Mouse (Mus musculus) hindbrain, postnatal 0 days (tissue): ENCODE measurements around the gene Itm2b. TPM values are rescaled to one million over a fixed set of nuclear protein-coding genes. Genes with fewer than 3 reads are reported as not detected.

Source experiments
- ATAC-seq: fragments of 200-750 bp; cut with Nextera tagmentation; 2 replicates; pipeline ENCODE4 v1.8.0; 2017; ENCODE audit warnings: mild to moderate bottlenecking, moderate TSS enrichment, moderate library complexity
- DNase-seq: peaks from one replicate; pipeline ENCODE4 v3.0.0-alpha.2; 2015; ENCODE audit warnings: low spot score
- H3K27ac ChIP-seq: fragments of 300-500 bp; sonication (generic); 2 replicates; pipeline ENCODE4 v1.5.1; 2014; ENCODE audit warnings: mild to moderate bottlenecking
- H3K27me3 ChIP-seq: fragments of 300-500 bp; sonication (generic); 2 replicates; pipeline ENCODE4 v1.6.1; 2014; ENCODE audit warnings: low read length, mixed read lengths; ENCODE audit not compliant: insufficient read depth
- H3K36me3 ChIP-seq: fragments of 300-500 bp; sonication (generic); 2 replicates; pipeline ENCODE4 v1.6.1; 2014; ENCODE audit warnings: low read length, mixed read lengths; ENCODE audit not compliant: insufficient read depth
- H3K4me1 ChIP-seq: fragments of 300-500 bp; sonication (generic); 2 replicates; pipeline ENCODE4 v1.6.1; 2014; ENCODE audit warnings: antibody characterized with exemption, low read length, mixed read lengths; ENCODE audit not compliant: insufficient read depth
- H3K4me2 ChIP-seq: fragments of 300-500 bp; sonication (generic); 2 replicates; pipeline ENCODE4 v1.6.1; 2014; ENCODE audit warnings: low read depth, mild to moderate bottlenecking, low read length, moderate library complexity, mixed read lengths
- H3K4me3 ChIP-seq: fragments of 300-500 bp; sonication (generic); 2 replicates; pipeline ENCODE4 v1.5.1; 2014; ENCODE audit warnings: low read length
- H3K9ac ChIP-seq: fragments of 300-500 bp; sonication (generic); replicated peaks from 2 replicates; pipeline ENCODE4 v1.6.1; 2014; ENCODE audit warnings: mild to moderate bottlenecking, low read length, moderate library complexity, mixed read lengths
- H3K9me3 ChIP-seq: fragments of 300-500 bp; sonication (generic); 2 replicates; pipeline ENCODE4 v1.6.1; 2016; ENCODE audit warnings: low read length, mixed read lengths
- CTCF ChIP-seq: IDR thresholded peaks from 2 replicates; pipeline ENCODE4 v1.5.1; 2016; ENCODE audit warnings: antibody characterized with exemption, control low read depth, low read depth
- WGBS: fragments of 180-500 bp; shearing (Covaris S2); extraction: QIAGEN DNeasy Blood & Tissue Kit; methylation state at CpG from one replicate; pipeline ENCODE4 v1.1.7; 2014; 5-methylcytosine and 5-hydroxymethylcytosine counted together
- polyA plus RNA-seq: library from polyadenylated mRNA; unstranded; fragments of >200 nt; fragmentation: Nextera tagmentation; extraction: Ambion mirVana; gene quantifications from 2 replicates; pipeline ENCODE4 v1.2.1, GENCODE M21; 2015
- total RNA-seq: library from RNA; depleted of rRNA; stranded (reverse); fragments of >200 nt; gene quantifications from 2 replicates; pipeline ENCODE4 v1.2.3, GENCODE M21; 2014

Gene Itm2b
- total and polyA plus RNA-seq, 2 experiments from 2014 or later = 446 to 1,059 TPM

DNA sequence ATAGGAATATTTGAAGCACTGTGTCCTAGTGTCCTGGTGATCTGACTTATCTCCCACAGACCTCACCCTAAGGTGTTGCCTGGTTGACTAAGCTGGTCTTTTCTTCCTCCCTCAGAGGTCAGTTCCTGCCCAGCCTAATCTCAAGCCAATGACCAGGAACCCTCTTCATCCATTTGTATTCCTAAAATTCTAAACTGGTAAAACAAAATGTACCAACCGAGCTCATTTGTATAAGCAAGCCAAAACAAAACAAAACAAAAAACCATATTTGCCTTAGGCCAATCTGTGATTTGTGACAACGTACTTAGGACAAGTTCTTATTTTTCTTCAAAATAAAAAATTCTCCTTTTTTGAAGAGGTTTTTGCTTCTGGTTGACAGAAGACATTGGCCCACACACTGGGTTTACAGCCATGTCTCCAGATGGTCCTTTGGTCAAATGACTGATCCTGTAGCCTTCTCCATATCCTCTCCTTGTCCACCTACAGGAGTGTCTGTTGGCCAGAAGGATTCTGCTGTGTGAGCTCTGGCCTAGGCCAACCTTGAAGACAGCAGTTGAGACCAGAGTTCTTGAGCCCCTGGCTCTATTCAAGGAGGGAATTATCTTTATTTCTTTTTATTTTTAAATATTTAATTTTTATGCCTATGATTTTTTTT is 758 bp upstream of the Itm2b start:
- peak overlapping the region; percentile 96 for H3K27ac ChIP-seq
- no peak overlapping the region; the same call in 1 of the 2 replicates for H3K9ac ChIP-seq
- peaks cover 13% of the 10 kb centered on the region for H3K4me1 ChIP-seq
- no peaks in the 10 kb centered on the region for H3K9me3 ChIP-seq
- DNase-seq = no peak
- peak overlapping the region; percentile 74 for H3K4me2 ChIP-seq
- WGBS = 83% methylated on average over 2 of the region's 2 CpGs
- no peaks in the 10 kb centered on the region for H3K27me3 ChIP-seq
- peak overlapping the region; percentile 99 for H3K4me3 ChIP-seq
- ATAC-seq = no peak
- no peak for TF ChIP-seq CTCF
- no peaks in the 10 kb centered on the region for H3K36me3 ChIP-seq

DNA sequence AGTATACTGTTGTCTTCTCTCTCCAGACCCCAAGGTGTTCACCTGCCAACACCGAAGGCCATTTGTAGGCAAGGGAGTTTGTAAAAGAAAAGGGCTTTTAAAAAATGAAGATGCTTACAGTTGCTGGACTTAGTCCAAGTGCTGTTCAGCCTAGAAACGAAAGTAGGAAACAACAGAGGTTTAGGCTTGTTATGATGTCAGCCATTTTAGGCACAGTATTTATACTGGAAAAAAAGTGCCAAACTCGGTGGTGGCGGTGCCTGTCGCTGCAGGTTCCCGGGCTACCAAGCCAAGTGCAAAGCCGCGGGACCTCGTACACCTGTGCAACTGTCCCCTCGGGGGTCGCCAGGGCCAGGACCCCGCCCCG is 560 bp downstream of the Itm2b start:
- Histone ChIP-seq H3K4me1 (peaks cover 13% of the 10 kb centered on the region), H3K4me3 (peak overlapping the region; percentile 99), H3K27ac (peak overlapping the region; percentile 96), H3K9me3 (no peaks in the 10 kb centered on the region), H3K27me3 (no peaks in the 10 kb centered on the region), H3K36me3 (peaks cover 1% of the 10 kb centered on the region; the same call in 1 of the 2 replicates), H3K4me2 (peak overlapping the region; percentile 74), H3K9ac (peak overlapping the region; percentile 98)
- ATAC-seq (no peak), DNase-seq (peak; percentile 73)
- WGBS = under 1% methylated on average over 13 of the region's 13 CpGs
- no peak for TF ChIP-seq CTCF

DNA sequence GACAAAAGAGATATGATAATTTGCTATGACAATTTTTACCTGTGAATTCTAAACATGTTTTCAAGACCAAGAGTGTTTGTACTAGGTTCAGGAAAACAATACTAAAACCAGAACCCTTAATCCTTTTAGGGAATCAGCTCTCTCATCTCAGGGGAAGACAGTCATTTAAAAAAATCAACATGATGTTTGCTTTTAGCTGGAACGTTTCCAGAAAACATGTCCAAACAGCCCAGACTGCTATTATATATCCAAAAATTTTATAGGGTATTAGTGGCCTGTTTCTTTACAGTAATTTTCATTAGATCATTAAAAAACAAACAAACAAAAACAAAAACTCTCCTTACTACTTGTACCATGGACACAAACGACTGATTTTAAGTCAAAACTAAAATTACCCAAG is 1.3 kb downstream of the Itm2b start:
- peak overlapping the region; percentile 98 for H3K9ac ChIP-seq
- 0 out of 2 replicates have a peak overlapping the region, but pooled peaks have one; percentile 37 for H3K27ac ChIP-seq
- peaks cover 13% of the 10 kb centered on the region for H3K4me1 ChIP-seq
- WGBS = 30% methylated on average over 2 of the region's 2 CpGs
- H3K4me3 ChIP-seq = peak overlapping the region; percentile 99
- H3K36me3 ChIP-seq = peaks cover 3% of the 10 kb centered on the region; the same call in 1 of the 2 replicates
- peak overlapping the region; percentile 74 for H3K4me2 ChIP-seq
- TF ChIP-seq CTCF = no peak
- no peaks in the 10 kb centered on the region for H3K27me3 ChIP-seq
- no peak for ATAC-seq
- no peak for DNase-seq
- no peaks in the 10 kb centered on the region for H3K9me3 ChIP-seq

DNA sequence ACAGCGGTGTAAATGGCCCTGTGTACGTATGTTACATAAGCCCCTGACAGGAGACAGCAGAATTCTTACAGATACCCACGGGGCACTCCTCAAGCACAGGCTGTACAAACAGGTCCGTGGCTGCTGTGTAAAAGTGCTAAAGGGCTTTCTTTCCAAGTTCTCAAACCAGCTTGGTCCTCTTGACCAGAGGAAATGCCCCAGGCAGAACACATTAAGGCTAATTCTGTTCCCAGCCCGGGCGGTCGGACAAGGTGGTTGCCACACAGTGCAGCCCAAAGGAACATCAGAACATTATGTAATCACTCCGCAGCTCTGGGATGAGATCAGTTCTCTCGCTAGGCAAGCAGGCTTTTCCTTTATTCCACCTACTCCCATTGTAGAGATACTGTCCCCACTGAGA is 2.4 kb downstream of the Itm2b start:
- TF ChIP-seq CTCF = no peak
- peak; percentile 49 for DNase-seq
- Histone ChIP-seq H3K4me2 (peak overlapping the region; percentile 74), H3K9ac (peak overlapping the region; percentile 98), H3K36me3 (peaks cover 3% of the 10 kb centered on the region; the same call in 1 of the 2 replicates), H3K27me3 (no peaks in the 10 kb centered on the region), H3K4me3 (peak overlapping the region; percentile 99), H3K4me1 (peaks cover 13% of the 10 kb centered on the region), H3K27ac (peak overlapping the region; percentile 37), H3K9me3 (no peaks in the 10 kb centered on the region)
- WGBS = 24% methylated on average over 9 of the region's 9 CpGs
- ATAC-seq = 0 out of 2 replicates have a peak, but pooled peaks have one; percentile 8

DNA sequence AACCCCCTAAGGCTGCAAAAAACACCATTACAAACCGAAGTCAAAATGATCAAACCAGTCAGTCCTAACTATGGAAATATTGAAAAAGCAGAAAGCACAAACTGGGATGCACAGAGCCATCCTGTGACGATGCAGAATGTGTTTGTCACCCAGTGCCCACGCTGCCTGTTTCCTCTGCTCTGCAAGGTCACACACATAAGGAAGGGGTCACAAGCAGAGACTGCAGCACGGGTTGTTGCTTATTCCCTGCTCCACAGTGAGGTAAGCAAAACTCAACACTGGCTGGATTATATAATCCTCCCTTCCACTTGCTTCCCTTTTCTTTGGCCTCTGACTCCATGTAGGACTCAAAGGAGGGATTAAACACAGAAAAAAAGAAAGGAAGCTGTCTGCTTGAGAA is 3.5 kb downstream of the Itm2b start:
- no peak overlapping the region for H3K4me3 ChIP-seq
- no peak for TF ChIP-seq CTCF
- H3K9me3 ChIP-seq = no peaks in the 10 kb centered on the region
- no peak overlapping the region for H3K27ac ChIP-seq
- no peaks in the 10 kb centered on the region for H3K27me3 ChIP-seq
- 66% methylated on average over 4 of the region's 4 CpGs for WGBS
- H3K4me2 ChIP-seq = peak overlapping the region; percentile 74
- peaks cover 13% of the 10 kb centered on the region for H3K4me1 ChIP-seq
- no peak for ATAC-seq
- peaks cover 3% of the 10 kb centered on the region; the same call in 1 of the 2 replicates for H3K36me3 ChIP-seq
- H3K9ac ChIP-seq = no peak overlapping the region
- DNase-seq = no peak

DNA sequence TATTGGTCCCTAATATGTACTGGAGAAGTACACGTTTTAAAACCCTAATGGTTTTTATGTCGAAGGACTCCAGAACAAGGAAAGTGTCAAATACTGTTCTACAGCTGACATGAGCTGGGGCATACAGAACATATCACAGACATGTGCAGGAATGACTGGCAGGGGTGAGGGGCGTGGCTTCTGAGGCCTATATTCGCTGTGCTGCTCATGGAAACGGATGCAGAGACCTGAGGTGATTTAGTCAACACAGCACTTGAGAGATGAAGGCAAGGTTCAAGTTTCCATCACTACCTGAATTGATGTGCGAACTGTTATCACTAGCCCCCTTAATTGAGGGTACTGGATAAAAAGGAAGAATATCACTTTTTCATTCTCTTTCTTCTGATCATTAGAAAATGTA is 7.3 kb downstream of the Itm2b start:
- H3K4me3 ChIP-seq = no peak overlapping the region
- H3K9me3 ChIP-seq = no peaks in the 10 kb centered on the region
- DNase-seq (no peak), ATAC-seq (no peak)
- peaks cover 3% of the 10 kb centered on the region; the same call in 1 of the 2 replicates for H3K36me3 ChIP-seq
- 87% methylated on average over 6 of the region's 6 CpGs for WGBS
- no peak overlapping the region for H3K4me2 ChIP-seq
- H3K9ac ChIP-seq = no peak overlapping the region
- H3K4me1 ChIP-seq = peaks cover 8% of the 10 kb centered on the region; the same call in 1 of the 2 replicates
- no peaks in the 10 kb centered on the region for H3K27me3 ChIP-seq
- H3K27ac ChIP-seq = no peak overlapping the region
- no peak for TF ChIP-seq CTCF

DNA sequence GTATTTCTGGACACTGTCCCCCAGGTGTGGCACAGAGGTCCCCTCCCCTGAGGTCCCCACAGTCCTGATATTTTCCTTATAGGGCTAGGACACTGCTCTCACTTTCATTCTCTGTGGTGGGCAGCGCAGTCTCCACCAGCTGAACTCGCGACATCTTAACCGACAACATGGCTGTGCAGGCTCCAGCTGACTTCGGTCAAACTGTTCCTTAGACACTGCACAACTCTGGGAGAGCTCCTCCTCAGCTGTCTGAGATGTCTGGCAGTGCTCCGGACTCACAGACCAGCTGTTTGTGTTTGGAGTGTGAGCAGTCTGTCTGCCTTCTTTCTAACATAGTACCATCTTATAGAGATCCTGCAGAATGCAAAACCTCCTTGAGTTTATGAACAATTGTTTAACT is 8.2 kb downstream of the Itm2b start:
- Histone ChIP-seq H3K9me3 (no peaks in the 10 kb centered on the region), H3K4me3 (no peak overlapping the region), H3K4me1 (0 out of 2 replicates have a peak, but pooled peaks cover 6% of the 10 kb centered on the region), H3K27me3 (no peaks in the 10 kb centered on the region), H3K36me3 (peaks cover 3% of the 10 kb centered on the region; the same call in 1 of the 2 replicates), H3K27ac (no peak overlapping the region), H3K4me2 (no peak overlapping the region), H3K9ac (no peak overlapping the region)
- DNase-seq = no peak
- TF ChIP-seq CTCF = no peak
- ATAC-seq = no peak
- WGBS = 85% methylated on average over 6 of the region's 6 CpGs
